In the genomic region with DNA sequence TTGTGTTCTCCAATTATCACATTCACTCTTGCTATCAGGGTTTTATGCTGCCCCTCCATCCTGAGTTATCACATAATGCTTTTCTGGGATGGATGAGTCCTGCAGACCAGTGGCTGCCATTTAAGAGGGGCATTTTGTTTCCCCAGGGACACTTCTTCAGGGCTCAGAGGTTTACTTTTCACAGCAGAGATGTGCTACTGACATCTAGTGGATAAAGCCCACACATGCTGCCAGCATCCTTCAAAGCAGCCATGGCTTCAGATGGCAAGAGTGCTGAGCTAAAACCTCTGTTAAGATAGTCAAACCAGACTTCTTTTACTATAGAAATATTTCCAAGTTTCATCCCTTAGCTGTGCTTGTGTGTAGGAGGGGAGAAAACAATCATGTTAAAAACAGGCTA, we compare ENCODE assay signal across 7 mouse cellular contexts. TPM values are rescaled to one million over a fixed set of nuclear protein-coding genes. Genes with fewer than 3 reads are reported as not detected.
DNase-seq lines count a peak whose midpoint lies in the region; ATAC-seq lines count a peak whose summit lies in the region.

No protein-coding gene starts in this region.

- ATAC-seq in megakaryocyte progenitor cell, adult 5-6 weeks (replicated peaks; ENCODE audit: poor library complexity) = peak; percentile 84

- intact Hi-C loops in left cerebral cortex, postnatal 10 days (cut with DNase I) = no loop called here

- peak; percentile 12 to 20 for DNase-seq in left cerebral cortex, postnatal 10 days (ENCODE audit: extremely low spot score in 1 of 2, low spot score in 2 of 2)
- no peak for DNase-seq in left cerebral cortex, adult 11 months (ENCODE audit: low spot score)
- DNase-seq in ZHBTc4 (ENCODE audit: low read depth, low spot score) = peak; percentile 11
- peak; percentile 49 for DNase-seq in embryo, embryonic 10 days (ENCODE audit: low spot score)
- no peak for DNase-seq in adrenal gland, postnatal 14 days
- no peak for DNase-seq in ovary, postnatal 36 days (ENCODE audit: low spot score)

RNA-seq across cellular contexts. Expression of a gene that starts 8.7 kb away (rescaled TPM):
- 1 to 10 TPM; 2.1 to 2.4 TPM for total RNA-seq in left cerebral cortex, postnatal 10 days (2021)
- 0.29 TPM in 1 of 2 replicates, not detected in the other for total RNA-seq in megakaryocyte progenitor cell, adult 5-6 weeks (2015)
- total RNA-seq in megakaryocyte progenitor cell, adult 5-6 weeks (2017) = 4.5 TPM in 1 of 2 replicates, not detected in the other
- 4.0 and 6.0 TPM in 2 replicates for total RNA-seq in adrenal gland, postnatal 14 days (2021)

Comparison
In these comparisons a context has a peak if more than half of its experiments do, and no peak if none do; other contexts are left out.
1. DNase-seq: peak in left cerebral cortex, postnatal 10 days (2 of 2), ZHBTc4 (single experiment) and embryo, embryonic 10 days (single experiment); none in left cerebral cortex, adult 11 months (single experiment), adrenal gland, postnatal 14 days (single experiment) and ovary, postnatal 36 days (single experiment).